Mouse (Mus musculus) stomach, postnatal 0 days (tissue): Measurements from ENCODE around the gene Dis3l2. TPM values are rescaled to one million over a fixed set of nuclear protein-coding genes. Genes with fewer than 3 reads are reported as not detected.

ENCODE experiments used
- ATAC-seq: fragments of 200-750 bp; cut with Nextera tagmentation; 2 replicates; pipeline ENCODE4 v1.8.0; 2017; ENCODE audit not compliant: low FRiP score, low TSS enrichment
- DNase-seq: peaks from one replicate; pipeline ENCODE4 v3.0.0-alpha.2; 2016; ENCODE audit warnings: low spot score
- H3K27ac ChIP-seq: fragments of 300-500 bp; sonication (generic); replicated peaks from 2 replicates; pipeline ENCODE4 v1.5.1; 2014; ENCODE audit warnings: mild to moderate bottlenecking, control low read depth
- H3K27me3 ChIP-seq: fragments of 300-500 bp; sonication (generic); 2 replicates; pipeline ENCODE4 v1.6.1; 2014; ENCODE audit warnings: low read length; ENCODE audit not compliant: control insufficient read depth, insufficient read depth
- H3K36me3 ChIP-seq: fragments of 300-500 bp; sonication (generic); 2 replicates; pipeline ENCODE4 v1.6.1; 2014; ENCODE audit warnings: low read length, mixed read lengths; ENCODE audit not compliant: control insufficient read depth, insufficient read depth
- H3K4me1 ChIP-seq: fragments of 300-500 bp; sonication (generic); replicated peaks from 2 replicates; pipeline ENCODE4 v1.6.1; 2014; ENCODE audit warnings: antibody characterized with exemption; ENCODE audit not compliant: control insufficient read depth, insufficient read depth
- H3K4me2 ChIP-seq: fragments of 300-500 bp; sonication (generic); replicated peaks from 2 replicates; pipeline ENCODE4 v1.6.1; 2014; ENCODE audit warnings: low read depth, mild to moderate bottlenecking, control low read depth, moderate library complexity
- H3K4me3 ChIP-seq: fragments of 300-500 bp; sonication (generic); 2 replicates; pipeline ENCODE4 v1.5.1; 2014; ENCODE audit warnings: low read depth, low read length, control low read depth
- H3K9ac ChIP-seq: fragments of 300-500 bp; sonication (generic); 2 replicates; pipeline ENCODE4 v1.6.1; 2014; ENCODE audit warnings: mild to moderate bottlenecking, low read length, control low read depth, mixed read lengths
- H3K9me3 ChIP-seq: fragments of 300-500 bp; sonication (generic); 2 replicates; pipeline ENCODE4 v1.6.1; 2016; ENCODE audit warnings: low read length; ENCODE audit not compliant: control insufficient read depth
- CTCF ChIP-seq: IDR thresholded peaks from 2 replicates; pipeline ENCODE4 v1.5.1; 2016; ENCODE audit warnings: antibody characterized with exemption, low read depth, mild to moderate bottlenecking, moderate library complexity
- EP300 ChIP-seq: optimal IDR thresholded peaks from 2 replicates; pipeline ENCODE3; 2016; ENCODE audit warnings: antibody characterized with exemption
- WGBS: fragments of 180-500 bp; shearing (Covaris S2); extraction: QIAGEN DNeasy Blood & Tissue Kit; methylation state at CpG from one replicate; pipeline ENCODE4 v1.1.7; 2014; 5-methylcytosine and 5-hydroxymethylcytosine counted together
- polyA plus RNA-seq: library from polyadenylated mRNA; unstranded; fragments of >200 nt; fragmentation: Nextera tagmentation; extraction: Ambion mirVana; gene quantifications from 2 replicates; pipeline ENCODE4 v1.2.1, GENCODE M21; 2015

The Dis3l2 gene
- polyA plus RNA-seq, 1 experiment from 2014 or later = 12.3 TPM

- no peak overlapping the region for H3K27ac ChIP-seq
- H3K36me3 ChIP-seq = no peaks in the 10 kb centered on the region
- DNase-seq = peak; percentile 14
- WGBS = 50% methylated on average over 9 of the region's 9 CpGs
- no peak for TF ChIP-seq EP300
- TF ChIP-seq CTCF = no peak
- peaks cover 4% of the 10 kb centered on the region; the same call in 1 of the 2 replicates for H3K4me1 ChIP-seq
- no peaks in the 10 kb centered on the region for H3K9me3 ChIP-seq
- no peaks in the 10 kb centered on the region; the same call in 1 of the 2 replicates for H3K27me3 ChIP-seq
- H3K4me2 ChIP-seq = no peak overlapping the region
- no peak for ATAC-seq
- no peak overlapping the region for H3K4me3 ChIP-seq
- no peak overlapping the region for H3K9ac ChIP-seq
Measured at GRCm38 (mm10) chr1:86674385-86674784, 29.2 kb upstream of the Dis3l2 start.

- ATAC-seq (no peak), DNase-seq (no peak)
- no peaks in the 10 kb centered on the region for H3K36me3 ChIP-seq
- H3K9ac ChIP-seq = no peak overlapping the region
- no peak for TF ChIP-seq CTCF
- no peak for TF ChIP-seq EP300
- no peaks in the 10 kb centered on the region for H3K9me3 ChIP-seq
- no peaks in the 10 kb centered on the region; the same call in 1 of the 2 replicates for H3K4me1 ChIP-seq
- H3K4me3 ChIP-seq = no peak overlapping the region
- no peak overlapping the region for H3K27ac ChIP-seq
- 79% methylated on average over 12 of the region's 12 CpGs for WGBS
- no peaks in the 10 kb centered on the region; the same call in 1 of the 2 replicates for H3K27me3 ChIP-seq
- H3K4me2 ChIP-seq = no peak overlapping the region
Measured at GRCm38 (mm10) chr1:86675126-86675525, 28.5 kb upstream of the Dis3l2 start.

GRCm38 (mm10) chr1:86677624-86678023, 26.0 kb upstream of the Dis3l2 start:
- H3K27me3 ChIP-seq = no peaks in the 10 kb centered on the region
- no peak for TF ChIP-seq EP300
- TF ChIP-seq CTCF = no peak
- H3K4me2 ChIP-seq = no peak overlapping the region
- H3K36me3 ChIP-seq = no peaks in the 10 kb centered on the region
- DNase-seq (peak; percentile 9), ATAC-seq (no peak)
- no peak overlapping the region for H3K4me3 ChIP-seq
- H3K4me1 ChIP-seq = no peaks in the 10 kb centered on the region
- H3K27ac ChIP-seq = no peak overlapping the region
- no peak overlapping the region for H3K9ac ChIP-seq
- WGBS = 70% methylated on average over 3 of the region's 3 CpGs
- no peaks in the 10 kb centered on the region for H3K9me3 ChIP-seq

- no peak for ATAC-seq
- TF ChIP-seq CTCF = no peak
- no peak for TF ChIP-seq EP300
- 82% methylated on average over 10 of the region's 10 CpGs for WGBS
Measured at GRCm38 (mm10) chr1:86678667-86679066, 24.9 kb upstream of the Dis3l2 start.

GRCm38 (mm10) chr1:86687236-86687635, 16.4 kb upstream of the Dis3l2 start:
- WGBS = 61% methylated on average over 4 of the region's 4 CpGs
- Histone ChIP-seq H3K4me1 (no peaks in the 10 kb centered on the region), H3K36me3 (no peaks in the 10 kb centered on the region), H3K4me2 (no peak overlapping the region), H3K9me3 (no peaks in the 10 kb centered on the region), H3K9ac (no peak overlapping the region), H3K27me3 (no peaks in the 10 kb centered on the region), H3K4me3 (no peak overlapping the region), H3K27ac (no peak overlapping the region)
- ATAC-seq (no peak), DNase-seq (no peak)
- TF ChIP-seq CTCF (no peak), EP300 (no peak)

More at GRCm38 (mm10) chr1:86678667-86679066, 24.9 kb upstream of the Dis3l2 start:
- DNase-seq = peak; percentile 12
- Histone ChIP-seq H3K9ac (no peak overlapping the region), H3K9me3 (no peaks in the 10 kb centered on the region), H3K36me3 (no peaks in the 10 kb centered on the region), H3K4me1 (no peaks in the 10 kb centered on the region), H3K27me3 (no peaks in the 10 kb centered on the region), H3K27ac (no peak overlapping the region), H3K4me2 (no peak overlapping the region), H3K4me3 (no peak overlapping the region)

- TF ChIP-seq EP300 (no peak), CTCF (no peak)
- Histone ChIP-seq H3K9ac (no peak overlapping the region), H3K4me2 (no peak overlapping the region), H3K4me3 (no peak overlapping the region), H3K27ac (no peak overlapping the region), H3K4me1 (no peaks in the 10 kb centered on the region), H3K36me3 (no peaks in the 10 kb centered on the region), H3K9me3 (no peaks in the 10 kb centered on the region), H3K27me3 (no peaks in the 10 kb centered on the region)
- WGBS = 79% methylated on average over 5 of the region's 5 CpGs
- ATAC-seq (no peak), DNase-seq (no peak)
Measured at GRCm38 (mm10) chr1:86691027-86691426, 12.6 kb upstream of the Dis3l2 start.
